Comparison of ENCODE assay signal across 22 mouse cellular contexts in genomic region chr15:69253698-69254097, GRCm38 (mm10).
"Had no signal": no experiment of that assay in that cellular context is flagged by ENCODE, and none has a peak within 500 bp of the region (broad histone marks: within the 10 kb centered on the region; RNA-seq: fewer than 3 reads in every experiment).

No protein-coding gene starts in this region.

- ATAC-seq: hindbrain, embryonic 16.5 days; hindbrain, postnatal 0 days; inflammation-experienced regulatory T-cells, adult 6 months; intestine, embryonic 15.5 days; intestine, embryonic 16.5 days; intestine, postnatal 0 days had no signal

- DNase-seq: heart, postnatal 10 days; heart, postnatal 14 days; heart, postnatal 36 days; heart, postnatal 4 days; kidney, adult 11 months; kidney, adult 18-20 months; kidney, adult 2 months; kidney, adult 8-10 months; kidney, adult 9 months; kidney, postnatal 10 days; kidney, postnatal 14 days; kidney, postnatal 25 days; kidney, postnatal 36 days; kidney, postnatal 4 days; layer of hippocampus, adult 9-11 months; layer of hippocampus, postnatal 36 days had no signal
